Mouse (Mus musculus): Measurements from ENCODE around the gene Hspa1a. TPM values are rescaled to one million over a fixed set of nuclear protein-coding genes. Genes with fewer than 3 reads are reported as not detected.

Hspa1a gene
- polyA plus RNA-seq, 1 experiment from 2014 or later, result 2.0 TPM

- TF ChIP-seq CTCF (IDR thresholded peaks at IDR 0.05; ENCODE audit: low read depth), result peak; percentile 79
- Histone ChIP-seq H3K9ac (peak within 1 kb of the TSS; percentile 69), H3K4me2 (peak within 1 kb of the TSS; percentile 98), H3K27me3 (ENCODE audit: insufficient read depth, low read length) (no peaks in the 10 kb centered on the region), H3K36me3 (ENCODE audit: insufficient read depth) (peaks cover 4% of the 10 kb centered on the region; the same call in 1 of the 2 replicates), H3K9me3 (ENCODE audit: low read depth, low read length) (no peaks in the 10 kb centered on the region), H3K4me1 (ENCODE audit: insufficient read depth) (0 out of 2 replicates have a peak, but pooled peaks cover 3% of the 10 kb centered on the region), H3K4me3 (ENCODE audit: low read depth, low read length) (peak within 1 kb of the TSS; percentile 62), H3K27ac (ENCODE audit: low read depth) (peak within 1 kb of the TSS; percentile 9; the same call in 1 of the 2 replicates)
- DNase-seq (peak; percentile 99), ATAC-seq (ENCODE audit: insufficient read depth) (peak; percentile 97)
- WGBS, result under 1% methylated on average over 38 of the region's 38 CpGs
Observed at GRCm38 (mm10) chr17:34931061-34931734, 40.8 kb downstream of the Hspa1a start, which contains the start of gene Neu1. TSS of gene Neu1 (plus strand) at chr17:34931253.

GRCm38 (mm10) chr17:34928841-34929240, 43.1 kb downstream of the Hspa1a start:
- H3K9ac ChIP-seq, result no peak overlapping the region; the same call in 1 of the 2 replicates
- no peak for TF ChIP-seq CTCF (IDR thresholded peaks at IDR 0.05; ENCODE audit: low read depth)
- H3K27ac ChIP-seq (ENCODE audit: low read depth), result no peak overlapping the region
- H3K9me3 ChIP-seq (ENCODE audit: low read depth, low read length), result no peaks in the 10 kb centered on the region
- no peak overlapping the region for H3K4me2 ChIP-seq
- no peaks in the 10 kb centered on the region for H3K36me3 ChIP-seq (ENCODE audit: insufficient read depth)
- no peak overlapping the region for H3K4me3 ChIP-seq (ENCODE audit: low read depth, low read length)
- H3K27me3 ChIP-seq (ENCODE audit: insufficient read depth, low read length), result no peaks in the 10 kb centered on the region
- ATAC-seq (ENCODE audit: insufficient read depth), result no peak
- 0 out of 2 replicates have a peak, but pooled peaks cover 3% of the 10 kb centered on the region for H3K4me1 ChIP-seq (ENCODE audit: insufficient read depth)
- 28% methylated on average over 4 of the region's 4 CpGs for WGBS
- no peak for DNase-seq

GRCm38 (mm10) chr17:34927306-34928019, 44.5 kb downstream of the Hspa1a start:
- no peak for DNase-seq
- no peak overlapping the region for H3K9ac ChIP-seq
- ATAC-seq (ENCODE audit: insufficient read depth), result no peak
- 69% methylated on average over 18 of the region's 18 CpGs for WGBS
- H3K27ac ChIP-seq (ENCODE audit: low read depth), result no peak overlapping the region
- no peak for TF ChIP-seq CTCF (IDR thresholded peaks at IDR 0.05; ENCODE audit: low read depth)
- no peak overlapping the region for H3K4me2 ChIP-seq
- 0 out of 2 replicates have a peak, but pooled peaks cover 3% of the 10 kb centered on the region for H3K4me1 ChIP-seq (ENCODE audit: insufficient read depth)
- no peak overlapping the region for H3K4me3 ChIP-seq (ENCODE audit: low read depth, low read length)
- H3K27me3 ChIP-seq (ENCODE audit: insufficient read depth, low read length), result no peaks in the 10 kb centered on the region
- H3K9me3 ChIP-seq (ENCODE audit: low read depth, low read length), result no peaks in the 10 kb centered on the region
- no peaks in the 10 kb centered on the region for H3K36me3 ChIP-seq (ENCODE audit: insufficient read depth)

GRCm38 (mm10) chr17:34924258-34924657, 47.7 kb downstream of the Hspa1a start:
- no peak overlapping the region for H3K27ac ChIP-seq (ENCODE audit: low read depth)
- no peak overlapping the region for H3K4me2 ChIP-seq
- H3K9me3 ChIP-seq (ENCODE audit: low read depth, low read length), result no peaks in the 10 kb centered on the region
- no peak for ATAC-seq (ENCODE audit: insufficient read depth)
- 61% methylated on average over 5 of the region's 5 CpGs for WGBS
- no peak for TF ChIP-seq CTCF (IDR thresholded peaks at IDR 0.05; ENCODE audit: low read depth)
- no peaks in the 10 kb centered on the region for H3K4me1 ChIP-seq (ENCODE audit: insufficient read depth)
- no peak overlapping the region; the same call in 1 of the 2 replicates for H3K9ac ChIP-seq
- no peak overlapping the region for H3K4me3 ChIP-seq (ENCODE audit: low read depth, low read length)
- H3K36me3 ChIP-seq (ENCODE audit: insufficient read depth), result no peaks in the 10 kb centered on the region
- H3K27me3 ChIP-seq (ENCODE audit: insufficient read depth, low read length), result no peaks in the 10 kb centered on the region
- DNase-seq, result no peak

GRCm38 (mm10) chr17:34922939-34923338, 49.0 kb downstream of the Hspa1a start:
- Histone ChIP-seq H3K4me1 (ENCODE audit: insufficient read depth) (no peaks in the 10 kb centered on the region), H3K27ac (ENCODE audit: low read depth) (no peak overlapping the region), H3K9ac (no peak overlapping the region), H3K9me3 (ENCODE audit: low read depth, low read length) (no peaks in the 10 kb centered on the region), H3K36me3 (ENCODE audit: insufficient read depth) (no peaks in the 10 kb centered on the region), H3K4me2 (no peak overlapping the region), H3K4me3 (ENCODE audit: low read depth, low read length) (no peak overlapping the region), H3K27me3 (ENCODE audit: insufficient read depth, low read length) (no peaks in the 10 kb centered on the region)
- ATAC-seq (ENCODE audit: insufficient read depth), result no peak
- peak; percentile 28 for TF ChIP-seq CTCF (IDR thresholded peaks at IDR 0.05; ENCODE audit: low read depth)
- no peak for DNase-seq
- WGBS, result 41% methylated on average over 6 of the region's 6 CpGs

Other genes starting within 250 kb of the Hspa1a start
- not detected in 2 replicates for gene C4b, start 228.3 kb downstream of the Hspa1a start, polyA plus RNA-seq (2014; fragmentation: Nextera tagmentation; extraction: Ambion mirVana)
- gene Cyp21a1, start 167.6 kb downstream of the Hspa1a start, polyA plus RNA-seq (2014; fragmentation: Nextera tagmentation; extraction: Ambion mirVana), result not detected in 2 replicates
- 22.2 and 25.0 TPM in 2 replicates for gene Stk19, start 135.2 kb downstream of the Hspa1a start, polyA plus RNA-seq (2014; fragmentation: Nextera tagmentation; extraction: Ambion mirVana)
- gene Dxo, start 135.1 kb downstream of the Hspa1a start, polyA plus RNA-seq (2014; fragmentation: Nextera tagmentation; extraction: Ambion mirVana), result 56.0 and 71.5 TPM in 2 replicates
- 44.6 and 50.3 TPM in 2 replicates for gene Skiv2l, start 121.9 kb downstream of the Hspa1a start, polyA plus RNA-seq (2014; fragmentation: Nextera tagmentation; extraction: Ambion mirVana)
- gene Nelfe, start 121.8 kb downstream of the Hspa1a start, polyA plus RNA-seq (2014; fragmentation: Nextera tagmentation; extraction: Ambion mirVana), result 110 and 115 TPM in 2 replicates
- 1.8 and 2.5 TPM in 2 replicates for gene Cfb, start 109.6 kb downstream of the Hspa1a start, polyA plus RNA-seq (2014; fragmentation: Nextera tagmentation; extraction: Ambion mirVana)
- 0.81 and 1.2 TPM in 2 replicates for gene Zbtb12, start 92.7 kb downstream of the Hspa1a start, polyA plus RNA-seq (2014; fragmentation: Nextera tagmentation; extraction: Ambion mirVana)
- not detected in 2 replicates for gene Gm20547, start 90.1 kb downstream of the Hspa1a start, polyA plus RNA-seq (2014; fragmentation: Nextera tagmentation; extraction: Ambion mirVana)
- 1.3 and 1.4 TPM in 2 replicates for gene C2, start 73.9 kb downstream of the Hspa1a start, polyA plus RNA-seq (2014; fragmentation: Nextera tagmentation; extraction: Ambion mirVana)
- gene Ehmt2, start 73.7 kb downstream of the Hspa1a start, polyA plus RNA-seq (2014; fragmentation: Nextera tagmentation; extraction: Ambion mirVana), result 64.1 and 71.0 TPM in 2 replicates
- 0.42 and 0.55 TPM in 2 replicates for gene Slc44a4, start 57.7 kb downstream of the Hspa1a start, polyA plus RNA-seq (2014; fragmentation: Nextera tagmentation; extraction: Ambion mirVana)
- gene Neu1, start 40.9 kb downstream of the Hspa1a start, polyA plus RNA-seq (2014; fragmentation: Nextera tagmentation; extraction: Ambion mirVana), result 10.6 and 11.6 TPM in 2 replicates
- 0.16 and 0.35 TPM in 2 replicates for gene Hspa1b, start 12.9 kb downstream of the Hspa1a start, polyA plus RNA-seq (2014; fragmentation: Nextera tagmentation; extraction: Ambion mirVana)
- 1.3 TPM in 1 of 2 replicates, not detected in the other for gene Gm20481, start 2.2 kb downstream of the Hspa1a start, polyA plus RNA-seq (2014; fragmentation: Nextera tagmentation; extraction: Ambion mirVana)
- gene Hspa1l, start 547 bp upstream of the Hspa1a start, polyA plus RNA-seq (2014; fragmentation: Nextera tagmentation; extraction: Ambion mirVana), result 0.83 and 1.1 TPM in 2 replicates
- 241 and 265 TPM in 2 replicates for gene Lsm2, start 9.7 kb upstream of the Hspa1a start, polyA plus RNA-seq (2014; fragmentation: Nextera tagmentation; extraction: Ambion mirVana)
- 135 and 161 TPM in 2 replicates for gene Vars, start 28.8 kb upstream of the Hspa1a start, polyA plus RNA-seq (2014; fragmentation: Nextera tagmentation; extraction: Ambion mirVana)
- 0.11 and 0.47 TPM in 2 replicates for gene Vwa7, start 44.4 kb upstream of the Hspa1a start, polyA plus RNA-seq (2014; fragmentation: Nextera tagmentation; extraction: Ambion mirVana)
- 16.1 and 17.2 TPM in 2 replicates for gene Sapcd1, start 55.9 kb upstream of the Hspa1a start, polyA plus RNA-seq (2014; fragmentation: Nextera tagmentation; extraction: Ambion mirVana)
- gene Msh5, start 74.6 kb upstream of the Hspa1a start, polyA plus RNA-seq (2014; fragmentation: Nextera tagmentation; extraction: Ambion mirVana), result 4.2 and 4.6 TPM in 2 replicates
- 67.1 and 73.6 TPM in 2 replicates for gene Clic1, start 77.8 kb upstream of the Hspa1a start, polyA plus RNA-seq (2014; fragmentation: Nextera tagmentation; extraction: Ambion mirVana)
- gene Ddah2, start 86.9 kb upstream of the Hspa1a start, polyA plus RNA-seq (2014; fragmentation: Nextera tagmentation; extraction: Ambion mirVana), result 319 and 338 TPM in 2 replicates
- gene Ly6g6c, start 93.2 kb upstream of the Hspa1a start, polyA plus RNA-seq (2014; fragmentation: Nextera tagmentation; extraction: Ambion mirVana), result 0.38 TPM in 1 of 2 replicates, not detected in the other
- gene Mpig6b, start 94.0 kb upstream of the Hspa1a start, polyA plus RNA-seq (2014; fragmentation: Nextera tagmentation; extraction: Ambion mirVana), result 0.95 and 1.4 TPM in 2 replicates
- 0.39 and 0.43 TPM in 2 replicates for gene Ly6g6e, start 104.7 kb upstream of the Hspa1a start, polyA plus RNA-seq (2014; fragmentation: Nextera tagmentation; extraction: Ambion mirVana)
- 2.7 and 4.0 TPM in 2 replicates for gene Ly6g6d, start 105.9 kb upstream of the Hspa1a start, polyA plus RNA-seq (2014; fragmentation: Nextera tagmentation; extraction: Ambion mirVana)
- gene Ly6g6f, start 113.5 kb upstream of the Hspa1a start, polyA plus RNA-seq (2014; fragmentation: Nextera tagmentation; extraction: Ambion mirVana), result 0.49 and 0.96 TPM in 2 replicates
- gene Abhd16a, start 117.1 kb upstream of the Hspa1a start, polyA plus RNA-seq (2014; fragmentation: Nextera tagmentation; extraction: Ambion mirVana), result 79.7 and 80.9 TPM in 2 replicates
- gene Ly6g5c, start 136.1 kb upstream of the Hspa1a start, polyA plus RNA-seq (2014; fragmentation: Nextera tagmentation; extraction: Ambion mirVana), result not detected in 2 replicates
- 1.1 TPM in 2 replicates for gene Ly6g5b, start 143.3 kb upstream of the Hspa1a start, polyA plus RNA-seq (2014; fragmentation: Nextera tagmentation; extraction: Ambion mirVana)
- gene Gpank1, start 149.3 kb upstream of the Hspa1a start, polyA plus RNA-seq (2014; fragmentation: Nextera tagmentation; extraction: Ambion mirVana), result 18.3 and 19.0 TPM in 2 replicates
- gene Csnk2b, start 149.9 kb upstream of the Hspa1a start, polyA plus RNA-seq (2014; fragmentation: Nextera tagmentation; extraction: Ambion mirVana), result 288 and 291 TPM in 2 replicates
- gene D17H6S53E, start 154.2 kb upstream of the Hspa1a start, polyA plus RNA-seq (2014; fragmentation: Nextera tagmentation; extraction: Ambion mirVana), result 6.8 and 7.6 TPM in 2 replicates
- 0.31 and 0.67 TPM in 2 replicates for gene Apom, start 159.9 kb upstream of the Hspa1a start, polyA plus RNA-seq (2014; fragmentation: Nextera tagmentation; extraction: Ambion mirVana)
- 65.9 and 69.1 TPM in 2 replicates for gene Bag6, start 163.0 kb upstream of the Hspa1a start, polyA plus RNA-seq (2014; fragmentation: Nextera tagmentation; extraction: Ambion mirVana)
- 210 and 238 TPM in 2 replicates for gene Prrc2a, start 192.7 kb upstream of the Hspa1a start, polyA plus RNA-seq (2014; fragmentation: Nextera tagmentation; extraction: Ambion mirVana)
- gene Aif1, start 203.9 kb upstream of the Hspa1a start, polyA plus RNA-seq (2014; fragmentation: Nextera tagmentation; extraction: Ambion mirVana), result 6.0 and 11.9 TPM in 2 replicates
- gene Lst1, start 216.3 kb upstream of the Hspa1a start, polyA plus RNA-seq (2014; fragmentation: Nextera tagmentation; extraction: Ambion mirVana), result 11.6 and 14.1 TPM in 2 replicates
- gene Ltb, start 222.3 kb upstream of the Hspa1a start, polyA plus RNA-seq (2014; fragmentation: Nextera tagmentation; extraction: Ambion mirVana), result 0.43 TPM in 1 of 2 replicates, not detected in the other
- gene Tnf, start 229.9 kb upstream of the Hspa1a start, polyA plus RNA-seq (2014; fragmentation: Nextera tagmentation; extraction: Ambion mirVana), result 0.12 and 0.21 TPM in 2 replicates
- 0.26 TPM in 1 of 2 replicates, not detected in the other for gene Lta, start 233.2 kb upstream of the Hspa1a start, polyA plus RNA-seq (2014; fragmentation: Nextera tagmentation; extraction: Ambion mirVana)
- 0.37 and 0.70 TPM in 2 replicates for gene Gm16181, start 248.7 kb upstream of the Hspa1a start, polyA plus RNA-seq (2014; fragmentation: Nextera tagmentation; extraction: Ambion mirVana)

Data from lung, embryonic 14.5 days (tissue).